Mouse (Mus musculus): Measurements from ENCODE around the gene Aldoc.

Aldoc gene

GRCm38 (mm10) chr11:78328512-78329056 lies 5.8 kb downstream of the Aldoc start:
- in situ Hi-C loops (cut with MboI, MseI), result no loop called here

DNA sequence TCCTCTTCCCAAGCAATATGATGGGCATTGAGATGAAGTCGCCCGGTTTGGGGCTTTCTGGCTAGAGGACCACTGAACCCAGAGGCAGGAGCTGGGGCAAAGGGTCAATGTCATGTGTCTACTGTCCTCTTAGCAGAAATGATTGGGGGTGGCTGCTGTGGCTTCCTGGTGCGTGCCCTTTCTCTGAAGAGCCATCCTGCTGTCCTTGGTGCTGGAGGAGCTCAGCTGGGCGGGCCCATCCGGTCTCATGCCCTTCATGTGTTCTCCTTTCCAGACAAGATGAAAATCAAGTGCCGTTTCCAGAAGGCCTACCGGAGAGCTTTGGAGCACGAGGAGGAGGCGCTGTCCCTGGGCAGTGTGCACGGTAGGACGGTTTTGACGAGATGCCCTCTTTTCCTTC lies 9.9 kb downstream of the Aldoc start:
- in situ Hi-C loops (cut with MboI, MseI), result no loop called here

DNA sequence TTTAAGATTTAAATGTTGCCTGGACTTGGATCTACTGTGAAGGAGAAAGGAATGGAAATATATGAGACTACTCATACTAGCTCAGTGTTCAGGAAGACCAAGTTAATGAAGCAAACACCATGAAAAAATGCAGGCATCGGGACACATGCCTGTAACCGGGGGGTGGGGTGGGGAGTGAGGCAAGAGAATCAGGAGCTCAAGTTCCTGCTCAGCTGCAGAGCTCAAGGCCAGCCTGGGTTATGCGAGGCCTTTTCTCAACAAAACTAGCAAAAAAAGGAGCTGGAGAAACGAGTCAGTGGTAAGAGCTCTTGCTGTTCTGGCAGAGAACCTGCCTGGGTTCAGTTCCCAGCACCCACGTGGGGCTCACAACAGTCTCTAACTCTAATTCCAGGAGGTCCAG lies 11.2 kb downstream of the Aldoc start:
- in situ Hi-C loops (cut with MboI, MseI), result no loop called here

DNA sequence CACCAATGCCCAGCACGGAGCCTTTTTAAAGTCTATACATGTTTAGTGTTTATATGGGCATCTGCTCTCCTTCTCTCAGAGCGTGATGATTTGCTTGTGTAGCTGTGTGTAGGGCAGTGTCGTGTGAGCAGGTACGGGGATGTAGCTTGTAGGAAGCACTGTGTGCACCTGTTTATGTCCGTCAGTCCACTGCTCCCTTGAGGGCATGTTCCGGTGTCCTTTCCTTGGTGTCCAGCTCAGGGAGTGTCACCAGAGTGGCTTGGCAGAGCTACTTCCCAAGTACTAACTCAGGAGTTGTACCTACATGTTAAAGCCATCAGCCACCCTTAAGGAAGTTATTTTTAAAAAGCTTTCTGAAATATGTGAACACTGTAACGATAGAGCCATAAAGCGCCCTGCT lies 14.3 kb downstream of the Aldoc start:
- in situ Hi-C loops (cut with MboI, MseI), result no loop called here

DNA sequence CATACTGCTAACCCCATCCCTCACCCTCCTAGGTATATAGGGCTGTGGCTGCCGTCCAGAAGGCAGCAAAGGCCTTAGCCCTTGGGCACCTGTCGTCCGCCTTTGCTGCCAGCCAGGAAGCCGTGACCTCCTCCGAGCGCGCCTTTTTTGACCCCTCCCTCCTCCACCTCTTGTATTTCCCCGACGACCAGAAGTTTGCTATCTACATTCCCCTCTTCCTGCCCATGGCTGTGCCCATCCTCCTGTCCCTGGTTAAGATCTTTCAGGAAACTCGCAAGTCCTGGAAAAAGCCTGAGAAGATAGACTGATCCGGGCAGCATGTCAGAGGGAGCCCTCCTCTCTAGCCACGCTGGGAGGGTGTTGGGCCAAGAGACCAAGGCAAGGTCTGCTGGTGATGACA lies 18.9 kb downstream of the Aldoc start:
- in situ Hi-C loops (cut with MboI, MseI), result no loop called here

DNA sequence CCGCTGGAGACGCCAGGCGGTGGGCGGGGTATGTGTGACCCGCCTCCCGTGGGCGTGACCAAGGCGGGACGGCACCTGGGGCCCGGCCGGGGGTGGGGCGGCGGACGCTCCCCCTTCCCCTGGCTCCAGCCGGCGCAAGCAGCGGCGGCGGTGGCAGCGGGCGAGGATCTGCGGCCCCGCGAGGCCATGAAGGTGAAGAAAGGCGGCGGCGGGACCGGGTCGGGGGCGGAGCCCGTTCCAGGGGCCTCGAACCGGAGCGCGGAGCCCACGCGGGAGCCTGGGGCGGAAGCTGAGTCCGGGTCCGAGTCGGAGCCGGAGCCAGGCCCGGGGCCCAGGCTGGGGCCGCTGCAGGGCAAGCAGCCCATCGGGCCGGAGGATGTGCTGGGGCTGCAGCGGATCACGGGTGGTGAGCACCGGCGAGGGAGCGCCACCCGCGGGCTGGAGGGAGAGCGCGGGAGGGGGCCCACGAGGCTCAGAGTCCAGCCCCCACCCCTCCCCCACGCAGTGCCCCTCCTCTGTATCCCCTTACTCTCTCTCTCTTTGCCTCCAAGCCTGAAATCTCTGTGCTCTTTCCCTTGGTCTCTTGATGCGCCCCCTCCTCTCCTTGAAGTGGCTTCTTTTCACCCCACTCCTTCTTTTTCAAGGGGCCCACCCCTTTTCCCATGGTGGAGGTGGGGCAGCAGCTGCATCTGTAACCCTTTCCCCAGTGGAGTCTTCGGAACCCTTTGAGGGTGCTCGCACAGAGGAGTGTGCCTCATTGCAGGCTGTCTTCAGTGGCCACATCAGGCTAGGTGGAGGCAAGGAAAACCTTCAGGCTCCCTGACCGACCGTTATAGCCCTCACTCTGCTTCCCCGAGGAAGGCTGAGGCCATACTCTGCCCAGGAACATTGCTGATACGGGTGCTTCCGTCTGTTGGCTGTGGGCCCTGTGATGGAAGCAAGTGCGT lies 20.9 kb downstream of the Aldoc start, which contains the start of gene Unc119:
Gene Unc119, plus strand, starts transcription at position 102 of the 947 bp plus-strand sequence.
- in situ Hi-C loops (cut with MboI, MseI), result no loop called here

GRCm38 (mm10) chr11:78344328-78344889 lies 21.6 kb downstream of the Aldoc start:
- in situ Hi-C loops (cut with MboI, MseI), result no loop called here

- in situ Hi-C loops (cut with MboI, MseI), result no loop called here
Measured at GRCm38 (mm10) chr11:78344890-78345715, 22.3 kb downstream of the Aldoc start.

DNA sequence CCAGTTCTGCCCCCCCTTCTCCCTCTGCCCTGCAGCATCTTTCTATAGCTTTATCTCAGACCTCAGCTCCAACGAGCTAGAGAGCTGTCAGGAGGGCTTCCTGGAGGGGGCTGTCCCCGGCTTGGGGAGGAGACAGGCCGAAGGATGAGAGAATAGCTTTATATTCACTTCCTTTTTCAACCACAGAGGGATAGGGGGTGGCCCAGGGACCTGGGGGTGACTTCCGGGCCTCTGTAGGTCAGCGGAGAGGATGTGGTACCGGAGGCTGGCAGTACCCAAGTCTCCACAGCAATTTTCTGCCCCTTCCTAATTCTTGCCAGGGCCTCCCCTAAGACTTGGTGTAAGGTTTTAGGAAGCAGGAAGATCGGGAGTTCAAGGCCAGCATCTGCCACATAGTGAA lies 23.0 kb downstream of the Aldoc start:
- in situ Hi-C loops (cut with MboI, MseI), result no loop called here

GRCm38 (mm10) chr11:78346326-78347069 lies 23.7 kb downstream of the Aldoc start:
- in situ Hi-C loops (cut with MboI, MseI), result no loop called here

- in situ Hi-C loops (cut with MboI, MseI), result no loop called here
Measured at GRCm38 (mm10) chr11:78347070-78347754, 24.4 kb downstream of the Aldoc start.

DNA sequence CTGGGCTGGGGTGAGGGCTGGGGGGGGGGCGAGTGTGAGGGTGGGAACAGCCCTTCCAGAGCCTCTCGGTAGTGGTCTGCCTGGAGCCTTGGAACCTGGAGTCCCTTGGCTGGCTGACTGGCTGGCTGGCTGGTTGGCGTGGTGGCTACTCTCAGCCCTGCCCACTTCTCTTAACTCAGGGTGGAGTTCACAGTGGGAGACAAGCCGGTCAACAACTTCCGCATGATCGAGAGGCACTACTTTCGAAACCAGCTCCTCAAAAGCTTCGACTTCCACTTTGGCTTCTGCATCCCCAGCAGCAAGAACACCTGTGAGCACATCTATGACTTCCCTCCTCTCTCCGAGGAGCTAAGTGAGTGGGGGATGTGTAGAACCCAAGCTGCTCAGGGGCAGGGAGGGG lies 25.1 kb downstream of the Aldoc start:
- in situ Hi-C loops (cut with MboI, MseI), result no loop called here

- in situ Hi-C loops (cut with MboI, MseI), result no loop called here
Measured at GRCm38 (mm10) chr11:78348474-78348873, 25.7 kb downstream of the Aldoc start.

DNA sequence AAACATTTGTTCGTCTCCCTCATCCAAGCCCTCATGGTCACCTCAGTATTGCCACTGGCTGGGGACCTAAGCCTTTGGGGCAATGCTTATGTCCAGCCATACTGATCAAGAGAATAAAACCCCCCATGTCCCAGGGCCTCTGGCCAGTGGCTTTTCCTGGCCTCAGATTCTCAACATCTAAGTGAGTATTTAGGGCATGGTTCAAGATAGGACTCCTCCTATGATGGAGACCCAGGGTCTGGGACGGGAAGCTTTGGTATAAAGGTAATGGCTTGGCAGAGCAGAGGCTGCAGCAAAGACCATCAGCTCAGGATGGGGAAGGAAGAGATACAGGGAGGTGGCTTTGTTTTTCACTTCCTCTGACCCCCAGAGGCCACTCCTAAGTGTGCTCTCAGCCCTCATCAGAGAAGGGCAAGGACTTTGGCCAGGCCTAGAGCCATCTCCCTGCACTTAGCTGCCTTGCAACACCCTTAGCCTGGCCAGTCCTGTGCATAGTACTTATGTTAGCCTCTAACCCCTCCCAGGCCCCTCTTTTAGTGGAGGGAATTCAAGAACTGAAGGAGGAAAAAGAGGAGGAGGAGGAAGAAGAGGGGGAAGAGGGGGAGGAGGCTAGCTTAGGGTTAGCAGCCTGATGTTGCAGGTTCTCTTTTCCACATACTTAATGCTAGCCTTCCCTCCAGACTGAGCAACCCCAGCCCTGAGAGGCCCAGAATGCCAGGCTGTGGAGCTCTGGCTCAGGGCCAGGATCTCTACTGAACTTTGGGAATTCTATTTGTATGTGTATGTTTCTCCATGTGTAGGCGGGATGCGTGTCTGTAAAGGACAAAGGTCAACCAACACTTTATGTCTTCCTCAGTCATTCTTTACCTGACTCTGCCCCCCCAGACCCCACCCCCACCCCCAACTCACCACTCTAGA lies 26.9 kb downstream of the Aldoc start:
- in situ Hi-C loops (cut with MboI, MseI), result no loop called here

- in situ Hi-C loops (cut with MboI, MseI), result no loop called here
Measured at GRCm38 (mm10) chr11:78353081-78353480, 30.3 kb downstream of the Aldoc start.

DNA sequence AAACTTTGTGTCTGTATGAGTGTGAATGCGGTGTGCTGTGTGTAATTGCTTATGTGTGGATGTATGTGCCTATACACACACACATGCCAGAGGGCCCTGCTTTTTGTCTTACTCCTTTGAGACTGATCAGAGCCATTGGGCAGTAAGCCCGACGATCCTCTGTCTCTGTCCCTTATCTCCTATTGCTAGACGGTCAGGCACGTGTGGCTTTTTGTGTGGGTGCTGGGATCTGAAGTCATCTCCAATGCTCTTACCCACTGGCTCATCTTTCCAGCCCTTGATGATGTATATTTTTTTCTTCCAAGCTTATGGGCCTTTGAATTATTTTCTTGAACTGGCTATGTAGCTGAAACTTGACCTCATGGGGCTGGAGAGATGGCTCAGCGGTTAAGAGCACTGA lies 32.1 kb downstream of the Aldoc start:
- in situ Hi-C loops (cut with MboI, MseI), result no loop called here

DNA sequence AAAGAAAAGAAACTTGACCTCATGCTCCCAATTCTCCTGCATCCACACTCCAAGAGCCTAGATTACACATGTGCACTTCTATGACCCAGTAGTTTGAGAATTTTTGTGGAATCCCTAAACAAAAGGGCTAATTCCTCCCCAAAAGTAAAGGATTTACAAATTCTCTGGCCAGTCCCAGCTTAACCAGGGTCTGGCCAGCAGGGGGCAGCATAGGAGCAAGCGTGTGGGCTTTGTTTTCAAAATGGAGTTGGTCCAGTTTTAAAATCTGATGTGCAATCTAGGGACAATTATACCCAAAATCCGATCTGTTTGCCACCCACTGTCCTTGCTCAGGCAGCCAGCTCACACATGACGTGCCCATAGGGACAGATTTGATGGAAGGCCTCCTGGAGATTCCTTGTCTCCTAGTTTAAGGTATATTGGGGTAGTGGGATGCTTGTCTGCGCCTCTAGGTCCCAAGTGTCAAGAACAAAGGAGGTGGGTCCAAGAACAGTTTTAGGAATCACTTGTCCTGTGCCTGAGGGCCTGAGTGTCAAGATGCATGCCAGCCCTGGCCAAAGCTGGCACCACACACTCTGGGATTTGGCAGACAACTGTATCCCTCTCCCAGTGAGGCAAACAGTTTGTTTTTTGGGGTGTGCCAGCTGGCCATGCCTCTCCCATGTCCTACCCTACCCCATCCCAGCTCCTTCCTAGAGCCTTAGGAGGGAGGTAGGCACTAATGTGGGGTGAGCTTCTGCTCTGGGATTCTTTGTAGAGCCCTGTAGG lies 32.9 kb downstream of the Aldoc start:
- in situ Hi-C loops (cut with MboI, MseI), result no loop called here

- in situ Hi-C loops (cut with MboI, MseI), result no loop called here
Measured at GRCm38 (mm10) chr11:78358330-78359007, 35.7 kb downstream of the Aldoc start.

All from T-helper 17 cell (primary cell).